Mouse (Mus musculus) cerebral cortex, adult 2 months (tissue): ENCODE measurements around the gene Spred2.

Experiments used
- WGBS: fragments of 180-500 bp; shearing (Covaris S2); methylation state at CpG from one replicate; pipeline ENCODE4 v1.1.7; 2018; 5-methylcytosine and 5-hydroxymethylcytosine counted together

Spred2 gene

GRCm38 (mm10) chr11:19984029-19984428 is 59.9 kb downstream of the Spred2 start:
- 89% methylated on average over 9 of the region's 9 CpGs for WGBS

GRCm38 (mm10) chr11:19985283-19985854 is 61.2 kb downstream of the Spred2 start:
- 68% methylated on average over 5 of the region's 5 CpGs for WGBS

GRCm38 (mm10) chr11:19986443-19986861 is 62.3 kb downstream of the Spred2 start:
- WGBS = 38% methylated on average over 1 of the region's 1 CpGs

GRCm38 (mm10) chr11:19986871-19987755 is 62.9 kb downstream of the Spred2 start:
- whole genome bisulfite sequencing = 56% methylated on average over 17 of the region's 17 CpGs

- 59% methylated on average over 9 of the region's 9 CpGs for WGBS
Observed at GRCm38 (mm10) chr11:19987756-19988091, 63.5 kb downstream of the Spred2 start.

GRCm38 (mm10) chr11:19988224-19988623 is 64.0 kb downstream of the Spred2 start:
- WGBS = 74% methylated on average over 5 of the region's 5 CpGs

- 83% methylated on average over 6 of the region's 6 CpGs for WGBS
Observed at GRCm38 (mm10) chr11:19988631-19989030, 64.5 kb downstream of the Spred2 start.

GRCm38 (mm10) chr11:19989141-19989910 is 65.2 kb downstream of the Spred2 start:
- 93% methylated on average over 13 of the region's 13 CpGs for WGBS

- 84% methylated on average over 2 of the region's 2 CpGs for WGBS
Observed at GRCm38 (mm10) chr11:19990731-19991130, 66.6 kb downstream of the Spred2 start.

- WGBS = 46% methylated on average over 12 of the region's 12 CpGs
Observed at GRCm38 (mm10) chr11:19991303-19991976, 67.3 kb downstream of the Spred2 start.

GRCm38 (mm10) chr11:19992341-19993281 is 68.4 kb downstream of the Spred2 start:
- WGBS = 72% methylated on average over 15 of the region's 15 CpGs

- 13% methylated on average over 1 of the region's 1 CpGs for WGBS
Observed at GRCm38 (mm10) chr11:19993753-19994152, 69.6 kb downstream of the Spred2 start.

- WGBS = 86% methylated on average over 7 of the region's 7 CpGs
Observed at GRCm38 (mm10) chr11:19994262-19994790, 70.2 kb downstream of the Spred2 start.

- 74% methylated on average over 18 of the region's 18 CpGs for WGBS
Observed at GRCm38 (mm10) chr11:19997940-19998339, 73.8 kb downstream of the Spred2 start.

GRCm38 (mm10) chr11:20002883-20003282 is 78.7 kb downstream of the Spred2 start:
- 84% methylated on average over 4 of the region's 4 CpGs for WGBS

- 76% methylated on average over 6 of the region's 6 CpGs for WGBS
Observed at GRCm38 (mm10) chr11:20007701-20008100, 83.5 kb downstream of the Spred2 start.

- WGBS = 40% methylated on average over 16 of the region's 16 CpGs
Observed at GRCm38 (mm10) chr11:20011210-20011978, 87.2 kb downstream of the Spred2 start.

- whole genome bisulfite sequencing = 90% methylated on average over 3 of the region's 3 CpGs
Observed at GRCm38 (mm10) chr11:20013366-20013765, 89.2 kb downstream of the Spred2 start.

GRCm38 (mm10) chr11:20017937-20018336 is 93.8 kb downstream of the Spred2 start:
- WGBS = 93% methylated on average over 13 of the region's 13 CpGs

- 98% methylated on average over 2 of the region's 2 CpGs for WGBS
Observed at GRCm38 (mm10) chr11:20018905-20019304, 94.7 kb downstream of the Spred2 start.
